Mouse (Mus musculus) lung, adult 2 months (tissue): ENCODE data around the gene Hs6st2.

Experiments used
- CTCF ChIP-seq: fragments of 200-500 bp; IDR thresholded peaks from 2 replicates; pipeline ENCODE4 v1.5.1; 2011; ENCODE audit warnings: mild to moderate bottlenecking, low read length, control low read depth; ENCODE audit not compliant: insufficient read depth
- POLR2A ChIP-seq: fragments of 200-500 bp; IDR thresholded peaks from 2 replicates; pipeline ENCODE4 v1.6.1; 2011; ENCODE audit warnings: low read depth, mild to moderate bottlenecking, control low read depth, low read length, borderline replicate concordance; ENCODE audit errors: extremely low read depth

DNA sequence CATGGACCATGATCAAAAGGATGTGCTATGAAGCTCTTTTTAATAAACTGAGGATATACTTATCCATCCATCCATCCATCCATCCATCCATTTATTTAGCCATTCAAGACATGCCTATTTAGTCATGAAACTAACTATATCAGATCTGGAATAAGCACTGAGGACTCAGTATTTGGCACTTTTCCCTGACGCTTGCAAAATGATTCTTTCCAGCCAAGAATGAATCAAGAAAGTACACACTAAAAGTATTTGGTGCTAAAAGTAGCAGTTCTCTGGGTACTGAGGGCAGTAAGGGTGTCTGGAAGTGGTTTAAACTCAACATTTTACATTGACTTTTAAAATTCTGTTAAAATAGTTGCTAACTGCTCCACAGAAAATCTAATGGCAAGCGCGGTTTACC lies 144.6 kb downstream of the Hs6st2 start:
- TF ChIP-seq CTCF (no peak), POLR2A (no peak)
